Mouse (Mus musculus) hindbrain, embryonic 10.5 days (tissue): ENCODE results near the gene Apopt1. TPM values are rescaled to one million over a fixed set of nuclear protein-coding genes. Genes with fewer than 3 reads are reported as not detected.

Experiments
- DNase-seq: peaks from one replicate; pipeline ENCODE4 v3.0.0-alpha.2; 2017; ENCODE audit warnings: low spot score
- H3K27ac ChIP-seq: fragments of 300-500 bp; sonication (generic); 2 replicates; pipeline ENCODE4 v1.5.1; 2016; ENCODE audit warnings: mild to moderate bottlenecking, moderate library complexity
- H3K27me3 ChIP-seq: fragments of 300-500 bp; sonication (generic); 2 replicates; pipeline ENCODE4 v1.6.1; 2016; ENCODE audit warnings: mild to moderate bottlenecking; ENCODE audit not compliant: poor library complexity, insufficient read depth, severe bottlenecking
- H3K36me3 ChIP-seq: fragments of 300-500 bp; sonication (generic); 2 replicates; pipeline ENCODE4 v1.6.1; 2016; ENCODE audit warnings: mild to moderate bottlenecking, moderate library complexity
- H3K4me1 ChIP-seq: fragments of 300-500 bp; sonication (generic); replicated peaks from 2 replicates; pipeline ENCODE4 v1.6.1; 2016; ENCODE audit warnings: mild to moderate bottlenecking
- H3K4me3 ChIP-seq: fragments of 300-500 bp; sonication (generic); 2 replicates; pipeline ENCODE4 v1.5.1; 2016; ENCODE audit warnings: mild to moderate bottlenecking, moderate library complexity
- H3K9me3 ChIP-seq: fragments of 300-500 bp; sonication (generic); 2 replicates; pipeline ENCODE4 v1.6.1; 2016; ENCODE audit warnings: mild to moderate bottlenecking, moderate library complexity
- WGBS: fragments of 180-500 bp; shearing (Covaris S2); methylation state at CpG from one replicate; pipeline ENCODE4 v1.1.7; 2016; 5-methylcytosine and 5-hydroxymethylcytosine counted together
- polyA plus RNA-seq: library from polyadenylated mRNA; unstranded; fragments of >200 nt; fragmentation: Nextera tagmentation; extraction: Ambion mirVana; gene quantifications from 2 replicates; pipeline ENCODE4 v1.2.1, GENCODE M21; 2016

Gene Apopt1
- polyA plus RNA-seq, 1 experiment from 2014 or later = 59.2 TPM

DNA sequence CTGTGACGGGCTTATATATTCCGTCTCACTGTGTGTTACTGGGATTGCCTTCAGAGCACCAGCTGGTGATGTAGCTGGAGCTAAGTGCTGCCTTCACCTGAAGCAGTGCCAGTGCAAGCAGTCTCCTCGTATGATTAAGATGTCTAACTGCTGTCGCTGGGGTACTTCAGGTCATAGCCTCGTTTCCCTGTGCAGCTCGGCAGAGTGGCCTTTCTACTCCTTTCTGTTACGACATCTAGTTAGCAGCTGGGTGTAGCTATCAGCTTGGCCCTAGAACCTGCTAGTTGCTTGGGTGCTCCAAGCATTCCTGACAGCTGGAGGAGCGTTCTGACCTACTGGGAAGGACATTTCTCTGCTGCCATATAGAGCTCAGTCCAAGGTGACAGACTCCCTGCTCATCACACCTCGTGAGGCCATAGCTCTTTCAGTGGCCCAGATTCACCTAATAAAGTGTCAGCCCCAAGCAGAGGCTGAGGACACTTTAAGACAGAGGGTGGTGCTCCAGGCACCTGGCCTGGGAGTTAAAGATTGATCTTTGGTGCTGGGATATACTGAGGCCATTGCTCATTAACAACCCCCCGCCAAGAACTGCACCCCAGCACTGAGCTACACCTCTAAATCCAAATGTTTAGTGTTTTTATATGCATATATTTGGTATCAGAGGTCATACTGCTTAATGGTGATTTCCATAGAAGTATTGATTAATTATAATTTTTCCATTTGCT lies 87.6 kb downstream of the Apopt1 start:
- whole genome bisulfite sequencing = 91% methylated on average over 10 of the region's 10 CpGs
- DNase-seq = no peak
- peaks cover 99% of the 10 kb centered on the region for H3K36me3 ChIP-seq
- H3K27me3 ChIP-seq = no peaks in the 10 kb centered on the region
- no peak overlapping the region for H3K27ac ChIP-seq
- H3K4me3 ChIP-seq = no peak overlapping the region
- no peaks in the 10 kb centered on the region for H3K4me1 ChIP-seq
- no peaks in the 10 kb centered on the region for H3K9me3 ChIP-seq

DNA sequence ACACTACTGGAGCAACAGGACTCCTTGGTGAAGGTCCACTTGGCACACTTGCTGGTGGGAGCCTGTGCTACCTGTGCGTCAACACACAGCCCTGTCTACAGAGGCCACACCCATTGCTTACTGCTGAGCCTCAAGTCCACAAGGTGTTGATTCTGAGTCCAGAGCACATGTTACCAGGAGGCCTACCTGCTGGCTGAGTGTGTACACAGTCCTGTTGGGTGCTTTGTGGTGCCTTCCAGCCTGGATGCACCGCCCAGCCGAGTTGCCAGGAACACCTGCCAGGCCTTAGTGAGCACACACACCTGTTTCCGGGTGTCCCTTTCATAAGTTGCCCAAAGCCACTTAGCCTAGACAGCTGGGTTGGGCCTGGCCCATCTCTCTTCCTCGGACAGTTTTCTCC lies 90.5 kb downstream of the Apopt1 start:
- 89% methylated on average over 5 of the region's 5 CpGs for WGBS
- Histone ChIP-seq H3K4me1 (no peaks in the 10 kb centered on the region), H3K9me3 (no peaks in the 10 kb centered on the region), H3K27me3 (no peaks in the 10 kb centered on the region), H3K36me3 (peaks cover 99% of the 10 kb centered on the region), H3K4me3 (no peak overlapping the region), H3K27ac (no peak overlapping the region)
- DNase-seq = no peak

Other genes starting within 250 kb of the Apopt1 start
- gene Gm266, start 227.4 kb upstream of the Apopt1 start, polyA plus RNA-seq = 11.6 and 14.1 TPM in 2 replicates
- 570 and 710 TPM in 2 replicates for gene Eif5, start 175.2 kb upstream of the Apopt1 start, polyA plus RNA-seq
- 49.3 and 52.7 TPM in 2 replicates for gene Mark3, start 138.7 kb upstream of the Apopt1 start, polyA plus RNA-seq
- gene Ckb, start 40.9 kb upstream of the Apopt1 start, polyA plus RNA-seq = 2,059 and 2,773 TPM in 2 replicates
- 15.1 and 16.2 TPM in 2 replicates for gene Trmt61a, start 35.2 kb upstream of the Apopt1 start, polyA plus RNA-seq
- gene Bag5, start within 50 bp of the Apopt1 start, polyA plus RNA-seq = 53.5 and 53.6 TPM in 2 replicates
- 192 and 303 TPM in 2 replicates for gene Klc1, start 45.6 kb downstream of the Apopt1 start, polyA plus RNA-seq
- 13.2 and 15.1 TPM in 2 replicates for gene Xrcc3, start 100.6 kb downstream of the Apopt1 start, polyA plus RNA-seq
- 71.5 and 75.4 TPM in 2 replicates for gene Zfyve21, start 100.9 kb downstream of the Apopt1 start, polyA plus RNA-seq
- gene Ppp1r13b, start 194.8 kb downstream of the Apopt1 start, polyA plus RNA-seq = 4.5 and 6.2 TPM in 2 replicates